Mouse (Mus musculus) bone marrow, adult 2 months (tissue): ENCODE results near the gene Tnpo2.

Experiments used
- CTCF ChIP-seq: fragments of 200-500 bp; IDR thresholded peaks from 2 replicates; pipeline ENCODE4 v1.5.1; 2011; ENCODE audit warnings: low read length, control low read depth; ENCODE audit not compliant: control insufficient read depth, insufficient read depth
- POLR2A ChIP-seq: fragments of 200-500 bp; IDR thresholded peaks from 2 replicates; pipeline ENCODE4 v1.6.1; 2011; ENCODE audit warnings: low read depth, mild to moderate bottlenecking, control low read depth, low read length, borderline replicate concordance; ENCODE audit not compliant: control insufficient read depth

DNA sequence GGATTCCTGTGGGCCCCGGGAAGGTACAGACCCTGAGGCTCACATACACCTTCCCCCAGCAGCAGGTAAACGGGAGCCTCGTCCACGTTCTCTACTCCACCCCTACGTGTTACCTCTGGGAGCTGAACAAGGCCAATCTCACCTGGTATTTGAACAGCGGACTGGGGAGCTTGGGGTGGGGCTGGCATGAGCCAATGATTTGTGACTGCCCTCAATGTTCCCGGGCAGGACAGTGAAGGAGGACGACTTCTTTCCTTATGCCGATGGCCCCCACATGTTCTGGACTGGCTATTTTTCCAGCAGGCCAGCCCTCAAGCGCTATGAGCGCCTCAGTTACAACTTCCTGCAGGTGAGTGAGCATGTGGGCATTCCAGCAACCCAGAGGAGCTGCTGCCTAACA is 54.1 kb downstream of the Tnpo2 start:
- TF ChIP-seq CTCF (no peak), POLR2A (no peak)
